Mouse (Mus musculus): Measurements from ENCODE around the gene AC131692.1. TPM values are rescaled to one million over a fixed set of nuclear protein-coding genes. Genes with fewer than 3 reads are reported as not detected.

Gene AC131692.1
- polyA plus RNA-seq, 1 experiment from 2014 or later: not detected

DNA sequence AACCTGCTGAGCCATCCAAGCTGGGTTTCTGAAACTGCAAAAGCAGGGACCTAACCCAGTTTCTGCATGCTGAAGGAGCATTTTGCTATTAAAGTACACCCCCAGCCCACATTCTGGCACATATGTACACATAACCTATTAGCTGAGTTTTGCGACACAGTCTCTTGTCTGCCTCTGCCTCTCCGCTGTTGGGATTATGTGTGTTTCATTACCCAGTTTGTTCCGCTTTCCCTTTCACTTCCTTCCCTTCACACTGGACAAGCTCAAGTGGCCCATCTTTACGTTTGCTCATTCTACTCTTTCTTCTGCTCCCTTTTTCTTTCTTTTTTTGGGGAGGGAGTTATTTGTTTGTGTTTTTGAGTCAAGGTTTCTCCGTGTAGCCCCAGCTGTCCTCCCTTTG lies 20.3 kb upstream of the AC131692.1 start:
- no peak for DNase-seq (ENCODE audit: low spot score)
- WGBS: 92% methylated on average over 5 of the region's 5 CpGs
- Histone ChIP-seq H3K4me3 (ENCODE audit: low read depth, low read length) (no peak overlapping the region), H3K9ac (ENCODE audit: low read depth, low read length) (no peak overlapping the region), H3K27ac (replicated peaks; ENCODE audit: low read depth, low read length) (no peak overlapping the region), H3K27me3 (replicated peaks; ENCODE audit: control insufficient read depth, insufficient read depth, low read length) (no peaks in the 10 kb centered on the region), H3K36me3 (ENCODE audit: control insufficient read depth, insufficient read depth, low read length) (peaks cover 47% of the 10 kb centered on the region), H3K4me2 (ENCODE audit: low read depth, low read length) (no peak overlapping the region), H3K4me1 (ENCODE audit: control insufficient read depth, insufficient read depth, low read length) (peaks cover 7% of the 10 kb centered on the region; the same call in 1 of the 2 replicates), H3K9me3 (ENCODE audit: control insufficient read depth, low read length) (no peaks in the 10 kb centered on the region)
- ATAC-seq (ENCODE audit: low read depth): no peak

DNA sequence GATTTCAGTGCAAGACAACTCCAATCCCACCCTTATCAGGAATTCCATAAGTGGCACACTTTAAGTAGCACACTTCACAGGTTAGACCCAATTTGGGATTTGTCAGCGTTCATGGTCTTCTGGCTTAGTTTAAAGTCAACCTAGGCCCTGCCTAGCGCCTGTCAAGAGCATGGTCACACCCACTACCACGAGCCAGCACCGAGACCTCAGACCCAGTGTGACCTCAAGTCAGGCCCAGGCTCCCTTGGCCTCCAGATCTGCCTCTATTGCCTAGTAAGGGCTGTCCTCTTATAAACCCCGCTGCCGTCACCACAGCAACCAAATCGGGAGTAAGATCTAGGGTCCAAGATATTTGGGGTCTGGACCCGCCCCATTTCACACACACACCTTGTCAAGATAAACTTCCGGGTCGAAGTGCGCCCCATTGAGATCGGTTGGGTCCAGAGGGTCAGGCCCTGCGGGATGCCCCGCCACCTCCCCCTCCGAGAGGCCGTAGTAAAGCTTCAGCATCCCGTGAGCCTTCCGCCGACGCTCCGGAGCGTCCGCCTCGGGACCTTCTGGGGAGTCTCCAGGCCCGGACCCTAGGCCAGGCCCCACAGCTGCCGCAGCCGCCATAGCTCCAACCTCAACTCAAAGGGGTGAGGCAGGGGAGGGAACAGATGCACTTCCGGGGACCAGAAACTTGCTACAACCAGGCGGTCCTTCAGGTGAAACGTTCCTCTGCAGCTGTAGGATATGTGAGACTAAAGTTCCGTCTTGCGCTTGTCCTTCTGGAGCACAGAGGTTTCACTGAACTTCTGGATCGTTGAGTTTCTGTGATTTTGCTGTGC lies 17.4 kb upstream of the AC131692.1 start, which contains the start of gene Vps51:
Gene Vps51 (minus strand): TSS at position 668 of the 830 bp plus-strand sequence.
- H3K4me2 ChIP-seq (ENCODE audit: low read depth, low read length): peak within 1 kb of the TSS; percentile 70
- under 1% methylated on average over 33 of the region's 33 CpGs for WGBS
- peak within 1 kb of the TSS; percentile 84 for H3K27ac ChIP-seq (replicated peaks; ENCODE audit: low read depth, low read length)
- H3K27me3 ChIP-seq (replicated peaks; ENCODE audit: control insufficient read depth, insufficient read depth, low read length): no peaks in the 10 kb centered on the region
- ATAC-seq (ENCODE audit: low read depth) (peak; percentile 94), DNase-seq (ENCODE audit: low spot score) (peak; percentile 96)
- H3K9me3 ChIP-seq (ENCODE audit: control insufficient read depth, low read length): no peaks in the 10 kb centered on the region
- H3K36me3 ChIP-seq (ENCODE audit: control insufficient read depth, insufficient read depth, low read length): peaks cover 40% of the 10 kb centered on the region
- peaks cover 7% of the 10 kb centered on the region; the same call in 1 of the 2 replicates for H3K4me1 ChIP-seq (ENCODE audit: control insufficient read depth, insufficient read depth, low read length)
- H3K9ac ChIP-seq (ENCODE audit: low read depth, low read length): peak within 1 kb of the TSS; percentile 73
- peak within 1 kb of the TSS; percentile 58 for H3K4me3 ChIP-seq (ENCODE audit: low read depth, low read length)

DNA sequence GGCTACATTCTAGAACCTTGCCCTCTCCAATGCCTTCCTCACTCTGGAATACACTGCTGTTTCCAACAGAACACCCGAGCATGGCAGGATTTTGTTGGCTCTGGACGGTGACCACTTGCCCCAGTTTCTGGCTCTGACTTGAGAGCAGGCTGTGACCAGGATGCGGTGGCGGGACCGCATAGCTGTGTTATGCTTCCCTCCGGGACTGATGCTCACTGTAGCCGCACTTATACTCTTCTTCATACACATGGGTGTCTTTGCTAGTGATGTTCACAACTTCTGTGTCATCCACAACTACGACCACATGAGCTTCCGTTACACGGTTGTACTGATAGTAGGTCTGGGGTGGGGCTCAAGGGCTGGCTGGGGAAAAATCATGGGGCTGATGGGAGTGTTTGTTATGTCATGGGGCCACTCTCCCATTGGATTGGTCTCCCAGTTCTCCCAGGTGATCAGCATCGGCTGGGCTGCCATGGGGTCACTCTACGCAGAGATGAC lies 14.2 kb upstream of the AC131692.1 start, which contains the start of gene Tmem262:
Gene Tmem262 (plus strand): TSS at position 51 of the 498 bp plus-strand sequence.
- no peak for ATAC-seq (ENCODE audit: low read depth)

DNA sequence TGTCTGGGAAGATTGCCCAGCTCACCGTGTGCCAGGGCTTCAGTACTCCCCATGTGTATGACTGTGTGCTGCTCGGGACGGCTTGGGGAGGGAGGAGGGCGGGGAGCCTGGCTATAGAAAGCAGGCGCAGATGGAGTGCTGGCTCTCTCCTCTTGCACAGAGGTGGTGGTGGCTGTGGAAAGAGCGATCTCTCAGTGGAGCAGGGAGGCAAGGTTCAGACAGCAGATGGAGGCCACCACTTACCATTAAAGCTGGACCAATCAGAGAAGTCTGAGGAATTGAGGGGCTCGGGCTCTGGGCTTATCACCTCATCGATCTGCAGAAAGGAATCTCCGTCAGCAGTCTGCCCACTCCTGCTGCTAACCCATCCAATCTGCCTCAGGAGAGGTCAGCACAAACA lies 12.1 kb upstream of the AC131692.1 start, which contains the start of gene Gm28374:
Gene Gm28374 (minus strand): TSS at position 101 of the 400 bp plus-strand sequence.
- Histone ChIP-seq H3K4me1 (ENCODE audit: control insufficient read depth, insufficient read depth, low read length) (peaks cover 6% of the 10 kb centered on the region), H3K4me3 (ENCODE audit: low read depth, low read length) (no peak within 1 kb of the TSS), H3K27me3 (replicated peaks; ENCODE audit: control insufficient read depth, insufficient read depth, low read length) (no peaks in the 10 kb centered on the region), H3K9me3 (ENCODE audit: control insufficient read depth, low read length) (no peaks in the 10 kb centered on the region), H3K9ac (ENCODE audit: low read depth, low read length) (no peak within 1 kb of the TSS), H3K4me2 (ENCODE audit: low read depth, low read length) (no peak within 1 kb of the TSS), H3K27ac (replicated peaks; ENCODE audit: low read depth, low read length) (no peak within 1 kb of the TSS), H3K36me3 (ENCODE audit: control insufficient read depth, insufficient read depth, low read length) (peaks cover 32% of the 10 kb centered on the region)
- ATAC-seq (ENCODE audit: low read depth): no peak
- 89% methylated on average over 8 of the region's 9 CpGs for WGBS
- no peak for DNase-seq (ENCODE audit: low spot score)

More for the DNA sequence above, 14.2 kb upstream of the AC131692.1 start, which contains the start of gene Tmem262:
- no peak within 1 kb of the TSS for H3K4me2 ChIP-seq (ENCODE audit: low read depth, low read length)
- H3K9ac ChIP-seq (ENCODE audit: low read depth, low read length): no peak within 1 kb of the TSS
- no peak for DNase-seq (ENCODE audit: low spot score)
- peaks cover 13% of the 10 kb centered on the region for H3K4me1 ChIP-seq (ENCODE audit: control insufficient read depth, insufficient read depth, low read length)
- no peak within 1 kb of the TSS for H3K27ac ChIP-seq (replicated peaks; ENCODE audit: low read depth, low read length)
- WGBS: 94% methylated on average over 12 of the region's 12 CpGs
- H3K36me3 ChIP-seq (ENCODE audit: control insufficient read depth, insufficient read depth, low read length): peaks cover 28% of the 10 kb centered on the region
- H3K4me3 ChIP-seq (ENCODE audit: low read depth, low read length): no peak within 1 kb of the TSS
- H3K9me3 ChIP-seq (ENCODE audit: control insufficient read depth, low read length): no peaks in the 10 kb centered on the region
- no peaks in the 10 kb centered on the region for H3K27me3 ChIP-seq (replicated peaks; ENCODE audit: control insufficient read depth, insufficient read depth, low read length)

DNA sequence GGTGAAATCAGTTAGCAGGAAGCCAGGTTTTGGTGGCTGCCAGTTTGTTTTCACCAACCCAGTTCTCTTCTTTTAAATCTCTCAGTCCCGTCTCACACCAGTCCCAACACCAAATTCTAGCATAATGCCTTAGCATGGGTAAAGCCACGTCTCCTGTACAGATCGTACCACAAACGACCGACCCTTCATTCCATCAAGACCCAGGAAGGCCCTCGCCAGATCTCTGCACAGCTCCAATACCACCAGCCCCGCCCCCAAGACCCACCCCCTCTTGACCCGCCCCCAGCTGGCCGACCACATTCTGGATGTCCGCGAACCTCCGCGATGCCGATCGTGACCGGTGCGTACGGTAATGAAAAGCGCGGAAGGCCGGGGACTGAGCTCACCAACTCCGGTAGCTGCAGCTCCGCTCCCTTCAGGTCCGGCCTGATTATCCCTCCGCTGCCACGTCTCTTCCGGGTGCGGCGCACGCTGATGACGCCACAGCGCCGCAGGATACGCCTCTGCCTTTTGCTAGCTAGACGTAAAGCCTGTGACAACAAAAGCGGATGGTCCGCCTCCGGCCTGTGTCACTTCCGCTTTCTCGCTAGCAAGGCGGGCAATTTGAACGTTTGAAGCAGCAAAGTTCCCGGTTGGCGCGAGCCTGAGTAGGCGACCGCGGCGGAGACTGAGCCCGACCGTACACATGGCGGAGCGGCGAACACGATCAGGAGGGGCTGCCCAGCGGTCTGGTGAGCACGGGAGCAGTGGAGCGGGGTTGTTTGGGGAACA lies 9.6 kb upstream of the AC131692.1 start, which contains the start of the genes Zfpl1 and Cdca5:
Gene Zfpl1 (minus strand): TSS at position 479 of the 771 bp plus-strand sequence.
Gene Cdca5 (plus strand): TSS at position 506 of the 771 bp plus-strand sequence.
- Histone ChIP-seq H3K9me3 (ENCODE audit: control insufficient read depth, low read length) (no peaks in the 10 kb centered on the region), H3K4me3 (ENCODE audit: low read depth, low read length) (peak within 1 kb of the TSS; percentile 73), H3K4me1 (ENCODE audit: control insufficient read depth, insufficient read depth, low read length) (peaks cover 6% of the 10 kb centered on the region), H3K4me2 (ENCODE audit: low read depth, low read length) (peak within 1 kb of the TSS; percentile 88), H3K27me3 (replicated peaks; ENCODE audit: control insufficient read depth, insufficient read depth, low read length) (no peaks in the 10 kb centered on the region), H3K27ac (replicated peaks; ENCODE audit: low read depth, low read length) (peak within 1 kb of the TSS; percentile 66), H3K9ac (ENCODE audit: low read depth, low read length) (peak within 1 kb of the TSS; percentile 75), H3K36me3 (ENCODE audit: control insufficient read depth, insufficient read depth, low read length) (peaks cover 44% of the 10 kb centered on the region)
- DNase-seq (ENCODE audit: low spot score) (peak; percentile 99), ATAC-seq (ENCODE audit: low read depth) (peak; percentile 91)
- under 1% methylated on average over 46 of the region's 58 CpGs for WGBS

DNA sequence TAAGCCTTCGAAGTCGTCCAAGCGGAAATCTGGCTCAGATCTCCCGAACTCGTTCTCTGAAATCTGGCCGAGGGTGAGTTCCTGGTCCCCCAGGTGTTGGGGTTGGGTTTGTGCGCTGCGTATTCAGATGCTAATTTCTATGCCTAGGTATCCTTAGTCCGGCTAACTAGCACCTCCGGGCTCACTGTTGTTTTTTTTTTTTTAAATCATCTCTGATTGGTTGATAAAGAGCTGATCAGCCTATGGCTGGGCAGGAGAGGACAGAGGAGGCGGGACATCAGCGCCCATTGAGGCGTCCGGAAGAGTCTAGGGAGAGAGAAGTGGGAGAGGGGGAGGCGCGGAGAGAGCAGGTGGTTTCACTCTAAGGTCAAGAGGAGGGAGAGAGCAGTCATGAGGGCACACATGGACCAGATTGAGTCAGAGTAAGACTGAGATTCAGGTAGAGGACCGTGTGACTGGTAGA lies 8.8 kb upstream of the AC131692.1 start:
- Histone ChIP-seq H3K4me3 (ENCODE audit: low read depth, low read length) (peak overlapping the region; percentile 73), H3K4me1 (ENCODE audit: control insufficient read depth, insufficient read depth, low read length) (peaks cover 6% of the 10 kb centered on the region), H3K27ac (replicated peaks; ENCODE audit: low read depth, low read length) (peak overlapping the region; percentile 57), H3K4me2 (ENCODE audit: low read depth, low read length) (peak overlapping the region; percentile 88), H3K27me3 (replicated peaks; ENCODE audit: control insufficient read depth, insufficient read depth, low read length) (no peaks in the 10 kb centered on the region), H3K36me3 (ENCODE audit: control insufficient read depth, insufficient read depth, low read length) (peaks cover 44% of the 10 kb centered on the region), H3K9me3 (ENCODE audit: control insufficient read depth, low read length) (no peaks in the 10 kb centered on the region), H3K9ac (ENCODE audit: low read depth, low read length) (peak overlapping the region; percentile 75)
- DNase-seq (ENCODE audit: low spot score): peak; percentile 85
- ATAC-seq (ENCODE audit: low read depth): peak; percentile 71
- under 1% methylated on average over 17 of the region's 17 CpGs for WGBS

DNA sequence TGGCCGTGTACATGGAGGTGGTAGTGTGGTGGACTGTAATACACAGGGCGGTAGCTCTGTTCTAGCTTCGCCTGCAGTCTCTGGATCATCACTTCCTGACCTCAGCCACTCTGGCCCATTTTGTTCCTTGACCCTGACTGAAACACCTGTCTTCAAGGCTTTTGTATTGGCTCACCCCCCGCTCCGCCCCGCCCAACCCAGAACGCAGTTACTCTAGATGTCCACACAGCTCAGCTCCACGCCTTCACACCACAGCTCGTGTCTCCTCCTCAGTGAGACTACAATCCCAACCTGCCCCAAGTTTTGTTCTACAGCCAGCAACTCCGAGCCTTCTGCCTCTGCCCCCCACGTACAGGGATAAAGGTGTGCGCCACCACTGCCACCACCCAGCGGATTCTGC lies 5.4 kb upstream of the AC131692.1 start:
- no peaks in the 10 kb centered on the region for H3K27me3 ChIP-seq (replicated peaks; ENCODE audit: control insufficient read depth, insufficient read depth, low read length)
- no peak for DNase-seq (ENCODE audit: low spot score)
- H3K4me1 ChIP-seq (ENCODE audit: control insufficient read depth, insufficient read depth, low read length): peaks cover 3% of the 10 kb centered on the region
- no peak overlapping the region for H3K9ac ChIP-seq (ENCODE audit: low read depth, low read length)
- peaks cover 49% of the 10 kb centered on the region for H3K36me3 ChIP-seq (ENCODE audit: control insufficient read depth, insufficient read depth, low read length)
- H3K4me2 ChIP-seq (ENCODE audit: low read depth, low read length): no peak overlapping the region
- H3K4me3 ChIP-seq (ENCODE audit: low read depth, low read length): no peak overlapping the region
- ATAC-seq (ENCODE audit: low read depth): no peak
- H3K27ac ChIP-seq (replicated peaks; ENCODE audit: low read depth, low read length): no peak overlapping the region
- no peaks in the 10 kb centered on the region for H3K9me3 ChIP-seq (ENCODE audit: control insufficient read depth, low read length)
- WGBS: 93% methylated on average over 12 of the region's 13 CpGs

DNA sequence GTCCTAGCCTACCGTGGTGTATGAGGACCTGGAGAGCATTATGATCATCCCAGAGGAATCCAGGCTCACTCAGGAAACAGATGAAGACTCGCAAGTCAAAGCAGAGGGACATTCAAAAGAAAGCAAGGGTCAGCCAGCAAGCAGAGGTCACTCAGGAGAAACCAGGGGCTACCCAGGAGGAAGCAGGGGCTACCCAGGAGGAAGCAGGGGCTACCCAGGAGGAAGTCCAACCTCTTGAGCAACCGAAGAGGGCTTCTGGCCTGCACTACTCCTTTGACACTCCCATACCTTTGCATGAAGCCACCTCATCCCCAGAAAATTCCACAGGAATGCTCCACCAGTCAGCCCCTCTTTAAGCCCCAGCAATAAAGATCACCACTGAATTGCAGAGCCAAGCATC lies 3.6 kb downstream of the AC131692.1 start:
- peaks cover 13% of the 10 kb centered on the region; the same call in 1 of the 2 replicates for H3K36me3 ChIP-seq (ENCODE audit: control insufficient read depth, insufficient read depth, low read length)
- no peaks in the 10 kb centered on the region for H3K9me3 ChIP-seq (ENCODE audit: control insufficient read depth, low read length)
- H3K4me3 ChIP-seq (ENCODE audit: low read depth, low read length): no peak overlapping the region
- no peak overlapping the region for H3K4me2 ChIP-seq (ENCODE audit: low read depth, low read length)
- no peak for ATAC-seq (ENCODE audit: low read depth)
- H3K27me3 ChIP-seq (replicated peaks; ENCODE audit: control insufficient read depth, insufficient read depth, low read length): no peaks in the 10 kb centered on the region
- WGBS: 85% methylated on average over 3 of the region's 3 CpGs
- DNase-seq (ENCODE audit: low spot score): no peak
- no peaks in the 10 kb centered on the region for H3K4me1 ChIP-seq (ENCODE audit: control insufficient read depth, insufficient read depth, low read length)
- H3K9ac ChIP-seq (ENCODE audit: low read depth, low read length): no peak overlapping the region
- no peak overlapping the region for H3K27ac ChIP-seq (replicated peaks; ENCODE audit: low read depth, low read length)

Data from embryonic facial prominence, embryonic 14.5 days (tissue).